Mouse (Mus musculus) ES-Bruce4 (cell line): ENCODE data around the gene Angel2. TPM values are rescaled to one million over a fixed set of nuclear protein-coding genes. Genes with fewer than 3 reads are reported as not detected.

Experiments
- H3K27ac ChIP-seq: 2 replicates; pipeline ENCODE4 v1.5.1; 2012; ENCODE audit warnings: low read length, inconsistent platforms; ENCODE audit not compliant: insufficient read depth
- H3K27me3 ChIP-seq: 2 replicates; pipeline ENCODE4 v1.6.1; 2012; ENCODE audit warnings: mild to moderate bottlenecking, low read length, inconsistent platforms; ENCODE audit not compliant: control insufficient read depth, poor library complexity, insufficient read depth, severe bottlenecking
- H3K36me3 ChIP-seq: 2 replicates; pipeline ENCODE4 v1.6.1; 2012; ENCODE audit warnings: inconsistent platforms, mild to moderate bottlenecking, low read length, moderate library complexity; ENCODE audit not compliant: control insufficient read depth, poor library complexity, insufficient read depth, severe bottlenecking
- H3K4me1 ChIP-seq: one replicate; pipeline ENCODE4 v1.8.1; 2011; ENCODE audit warnings: low read length; ENCODE audit not compliant: control insufficient read depth, insufficient read depth
- H3K4me3 ChIP-seq: 2 replicates; pipeline ENCODE4 v1.5.1; 2011; ENCODE audit warnings: low read depth, mild to moderate bottlenecking, low read length
- H3K9ac ChIP-seq: 2 replicates; pipeline ENCODE4 v1.6.1; 2012; ENCODE audit warnings: low read depth, mild to moderate bottlenecking, inconsistent platforms; ENCODE audit not compliant: poor library complexity, severe bottlenecking
- H3K9me3 ChIP-seq: replicated peaks from 2 replicates; pipeline ENCODE4 v1.6.1; 2012; ENCODE audit warnings: mild to moderate bottlenecking, low read length, inconsistent platforms; ENCODE audit not compliant: control insufficient read depth, poor library complexity, insufficient read depth, severe bottlenecking
- CTCF ChIP-seq: IDR thresholded peaks from one replicate; pipeline ENCODE4 v1.8.1; 2011; ENCODE audit warnings: low read depth, low read length
- EP300 ChIP-seq: IDR thresholded peaks from 2 replicates; pipeline ENCODE4 v1.6.1; 2011; ENCODE audit warnings: low read depth, low read length; ENCODE audit not compliant: insufficient read depth
- POLR2A ChIP-seq: IDR thresholded peaks from one replicate; pipeline ENCODE4 v1.8.1; 2011; ENCODE audit warnings: low read length; ENCODE audit not compliant: insufficient read depth
- polyA plus RNA-seq: library from polyadenylated mRNA; stranded (reverse); fragments of >200 nt; gene quantifications from 2 replicates; pipeline ENCODE4 v1.2.4, GENCODE M21; 2011; ENCODE audit warnings: low read depth; ENCODE audit not compliant: missing spikeins, insufficient read depth, insufficient read length

Angel2 gene
- polyA plus RNA-seq, 1 experiment, result 20.8 TPM

DNA sequence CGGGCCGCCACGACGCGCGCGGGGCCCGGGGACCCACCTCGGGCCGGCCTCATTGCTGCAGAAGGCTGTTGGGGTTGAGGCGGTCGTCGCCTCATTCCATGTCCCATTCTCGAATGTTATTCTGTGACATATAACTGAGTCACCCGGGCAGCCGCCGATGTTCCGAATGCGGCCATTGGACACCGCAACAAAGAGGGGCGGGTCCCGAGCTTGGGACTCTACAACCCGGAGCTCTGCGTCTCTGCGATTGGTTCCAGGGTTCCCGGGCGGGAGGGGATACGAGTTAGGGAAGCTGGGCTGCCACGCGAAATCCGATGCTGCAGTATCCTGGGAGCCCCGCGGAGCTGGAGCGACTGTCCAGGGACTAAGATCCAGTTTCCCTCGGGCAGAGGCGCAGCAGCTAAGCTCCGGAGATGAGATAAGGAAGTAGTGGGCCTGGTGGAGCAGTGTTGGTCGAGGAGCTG is 54.2 kb downstream of the Angel2 start, which contains the start of gene Vash2:
Gene Vash2, minus strand, starts transcription at position 197 of the 464 bp plus-strand sequence.
- Histone ChIP-seq H3K27ac (no peak within 1 kb of the TSS), H3K9ac (peak within 1 kb of the TSS; percentile 63), H3K36me3 (no peaks in the 10 kb centered on the region), H3K4me1 (no peaks in the 10 kb centered on the region), H3K9me3 (no peaks in the 10 kb centered on the region), H3K27me3 (no peaks in the 10 kb centered on the region), H3K4me3 (peak within 1 kb of the TSS; percentile 57)
- no peak for TF ChIP-seq CTCF
- no peak for TF ChIP-seq EP300
- TF ChIP-seq POLR2A, result no peak

DNA sequence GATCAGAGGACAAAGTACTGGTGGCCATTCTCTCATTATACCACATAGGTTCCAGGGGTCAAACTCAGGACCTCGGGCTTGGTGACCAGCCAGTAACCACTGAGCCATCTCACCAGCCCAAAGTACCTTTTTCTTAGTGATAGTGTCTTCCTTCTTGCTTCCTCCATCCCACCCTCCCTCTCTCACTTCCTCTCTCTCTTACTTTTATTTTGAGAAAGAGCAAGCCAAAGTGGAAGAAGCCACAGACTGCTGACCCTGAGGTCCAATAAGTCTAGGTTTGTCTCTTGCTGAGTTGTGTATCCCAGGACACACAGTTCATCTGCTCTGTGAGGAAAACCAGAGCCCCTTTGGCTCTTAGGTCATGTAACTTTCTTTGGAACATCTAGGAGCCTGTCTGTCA is 55.6 kb downstream of the Angel2 start:
- no peaks in the 10 kb centered on the region for H3K4me1 ChIP-seq
- no peaks in the 10 kb centered on the region for H3K27me3 ChIP-seq
- no peaks in the 10 kb centered on the region for H3K36me3 ChIP-seq
- no peaks in the 10 kb centered on the region for H3K9me3 ChIP-seq
- H3K9ac ChIP-seq, result no peak overlapping the region
- H3K27ac ChIP-seq, result no peak overlapping the region
- TF ChIP-seq POLR2A (no peak), CTCF (no peak), EP300 (no peak)
- H3K4me3 ChIP-seq, result no peak overlapping the region

DNA sequence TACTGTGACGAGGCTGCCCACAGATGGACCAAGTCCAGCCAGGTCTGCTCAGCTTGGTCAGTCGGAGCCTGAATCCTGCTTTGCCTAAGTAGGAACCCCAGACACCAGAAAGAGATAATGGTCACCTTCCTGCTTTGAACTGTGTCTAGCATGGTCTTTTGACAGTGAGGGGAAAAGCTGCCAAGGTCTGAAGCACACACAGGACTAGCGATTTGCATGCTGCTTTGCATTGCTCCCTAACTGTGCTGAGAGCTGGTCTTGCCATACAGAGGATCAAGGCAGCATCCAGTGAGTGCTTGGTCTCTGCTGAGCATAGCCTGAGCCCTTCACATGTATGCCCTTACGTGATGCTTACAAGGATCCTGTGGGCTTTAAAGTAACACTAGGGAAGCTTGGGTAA is 56.5 kb downstream of the Angel2 start:
- H3K9ac ChIP-seq, result no peak overlapping the region
- H3K27me3 ChIP-seq, result no peaks in the 10 kb centered on the region
- no peaks in the 10 kb centered on the region for H3K9me3 ChIP-seq
- no peaks in the 10 kb centered on the region for H3K4me1 ChIP-seq
- no peak overlapping the region for H3K4me3 ChIP-seq
- TF ChIP-seq CTCF, result no peak
- no peak overlapping the region for H3K27ac ChIP-seq
- H3K36me3 ChIP-seq, result no peaks in the 10 kb centered on the region

DNA sequence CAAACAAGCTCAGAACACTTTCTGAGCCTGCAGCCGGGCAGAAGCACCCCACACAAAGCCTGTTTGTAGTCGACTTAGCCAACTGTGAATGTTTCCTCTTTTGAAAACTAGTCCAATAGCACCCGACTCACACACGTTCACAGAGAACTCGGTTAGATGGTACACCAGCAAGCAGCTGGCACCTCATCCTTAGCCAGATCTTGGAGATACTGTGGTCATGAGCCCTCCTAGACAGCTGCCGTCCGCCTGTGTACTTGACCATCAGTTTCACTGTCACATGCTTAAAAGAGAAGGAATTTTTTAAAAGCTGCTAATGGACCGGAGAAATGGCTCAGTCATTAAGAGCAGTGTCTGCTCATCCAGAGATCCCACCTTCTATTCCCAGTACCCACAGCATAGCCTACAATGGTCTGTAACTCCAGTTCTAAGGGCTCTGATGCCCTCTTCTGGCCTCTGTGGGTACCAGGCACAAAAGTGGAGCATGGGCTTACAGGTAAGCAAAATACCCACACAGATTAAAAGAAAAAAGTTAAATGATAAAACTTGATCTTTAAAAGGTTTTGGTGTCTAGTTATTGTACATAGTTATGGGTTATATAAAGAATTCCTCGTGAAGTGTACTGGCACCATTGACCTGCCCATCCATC is 64.6 kb downstream of the Angel2 start:
- Histone ChIP-seq H3K9ac (no peak overlapping the region), H3K4me3 (no peak overlapping the region)
- TF ChIP-seq EP300 (no peak), POLR2A (no peak), CTCF (peak; percentile 33)

DNA sequence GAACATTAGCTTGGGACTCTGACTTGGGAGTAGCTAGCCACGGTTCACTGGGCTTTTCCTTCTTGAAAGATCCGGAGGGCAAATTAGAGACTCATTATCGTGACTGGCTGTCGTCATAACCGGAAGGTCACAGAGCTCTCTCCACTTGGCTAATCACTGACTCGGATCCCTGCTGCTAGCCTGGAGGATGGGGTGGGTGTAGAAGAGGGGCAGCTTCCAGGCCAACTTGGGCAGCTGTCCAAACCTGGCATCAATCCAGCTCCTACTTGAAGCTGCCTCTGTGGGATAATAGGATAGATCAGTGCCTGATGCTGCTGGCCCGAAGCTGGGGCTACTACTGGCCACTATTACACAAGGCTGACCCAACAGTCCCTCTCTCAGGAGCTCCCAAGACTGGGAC is 70.6 kb downstream of the Angel2 start:
- Histone ChIP-seq H3K4me3 (no peak overlapping the region), H3K27me3 (no peaks in the 10 kb centered on the region), H3K9ac (no peak overlapping the region), H3K9me3 (no peaks in the 10 kb centered on the region), H3K36me3 (no peaks in the 10 kb centered on the region), H3K27ac (no peak overlapping the region), H3K4me1 (no peaks in the 10 kb centered on the region)
- TF ChIP-seq POLR2A (no peak), CTCF (no peak), EP300 (no peak)

More for the DNA sequence above, 64.6 kb downstream of the Angel2 start:
- H3K27ac ChIP-seq, result no peak overlapping the region
- no peaks in the 10 kb centered on the region for H3K4me1 ChIP-seq
- H3K36me3 ChIP-seq, result no peaks in the 10 kb centered on the region
- H3K9me3 ChIP-seq, result no peaks in the 10 kb centered on the region
- no peaks in the 10 kb centered on the region for H3K27me3 ChIP-seq

DNA sequence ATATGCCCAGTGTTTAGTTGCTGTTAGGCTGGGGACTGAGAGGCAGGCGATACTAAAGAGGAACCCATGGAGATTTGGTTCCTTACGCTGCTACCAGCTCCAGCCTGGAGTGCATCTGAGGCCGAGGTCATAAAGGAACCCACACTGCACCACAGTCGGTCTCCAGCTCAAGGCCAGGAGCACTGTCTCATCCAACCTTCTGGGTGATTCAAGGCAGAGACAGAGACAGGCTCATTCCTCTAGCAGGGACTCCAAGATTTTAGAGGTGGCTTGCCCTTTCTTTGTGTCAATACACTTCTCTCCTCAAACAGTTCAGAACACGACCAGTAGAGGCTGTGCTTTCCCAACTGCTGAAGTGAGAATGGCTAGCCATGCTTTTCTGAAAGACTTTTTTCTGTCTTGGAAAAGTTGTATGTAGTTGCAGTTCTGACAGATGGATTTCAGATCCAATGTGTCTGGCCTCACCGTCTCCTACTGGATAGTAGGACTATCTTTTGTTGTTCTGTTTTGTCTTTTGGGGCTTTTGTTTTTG is 71.5 kb downstream of the Angel2 start:
- Histone ChIP-seq H3K27me3 (no peaks in the 10 kb centered on the region), H3K27ac (no peak overlapping the region), H3K9ac (no peak overlapping the region), H3K9me3 (no peaks in the 10 kb centered on the region), H3K4me3 (no peak overlapping the region), H3K4me1 (no peaks in the 10 kb centered on the region), H3K36me3 (no peaks in the 10 kb centered on the region)
- TF ChIP-seq EP300, result no peak
- TF ChIP-seq POLR2A, result no peak
- no peak for TF ChIP-seq CTCF

Other genes starting within 250 kb of the Angel2 start
- 21.3 and 21.6 TPM in 2 replicates for gene Rps6kc1, start 13.3 kb upstream of the Angel2 start, polyA plus RNA-seq
- gene Vash2, start 54.2 kb downstream of the Angel2 start, polyA plus RNA-seq, result 4.2 and 4.7 TPM in 2 replicates
- 8.3 and 10.0 TPM in 2 replicates for gene Flvcr1, start 101.0 kb downstream of the Angel2 start, polyA plus RNA-seq
- gene Spata45, start 111.5 kb downstream of the Angel2 start, polyA plus RNA-seq, result not detected in 2 replicates
- gene Tatdn3, start 137.8 kb downstream of the Angel2 start, polyA plus RNA-seq, result 9.5 and 12.0 TPM in 2 replicates
- gene Nsl1, start 137.9 kb downstream of the Angel2 start, polyA plus RNA-seq, result 24.9 and 35.6 TPM in 2 replicates
- 2.0 and 2.7 TPM in 2 replicates for gene Batf3, start 172.7 kb downstream of the Angel2 start, polyA plus RNA-seq
- not detected in 2 replicates for gene Fam71a, start 239.7 kb downstream of the Angel2 start, polyA plus RNA-seq